Mouse (Mus musculus): Measurements from ENCODE around the gene Il34. TPM values are rescaled to one million over a fixed set of nuclear protein-coding genes. Genes with fewer than 3 reads are reported as not detected.

Il34 gene
- polyA plus RNA-seq, 1 experiment from 2014 or later: 1.3 TPM

- peaks cover 9% of the 10 kb centered on the region for H3K4me1 ChIP-seq
- H3K27me3 ChIP-seq: no peaks in the 10 kb centered on the region
- peaks cover 62% of the 10 kb centered on the region for H3K36me3 ChIP-seq (ENCODE audit: poor library complexity, severe bottlenecking)
- no peak overlapping the region for H3K27ac ChIP-seq
- no peak overlapping the region for H3K4me3 ChIP-seq
- no peaks in the 10 kb centered on the region for H3K9me3 ChIP-seq (replicated peaks)
- H3K4me2 ChIP-seq: no peak overlapping the region
- no peak for ATAC-seq
- no peak overlapping the region for H3K9ac ChIP-seq
- WGBS: 67% methylated on average over 3 of the region's 3 CpGs
Measured at GRCm38 (mm10) chr8:110710593-110710992, 95.1 kb downstream of the Il34 start.

- H3K4me2 ChIP-seq: no peak overlapping the region
- ATAC-seq: no peak
- H3K36me3 ChIP-seq (ENCODE audit: poor library complexity, severe bottlenecking): peaks cover 43% of the 10 kb centered on the region
- 90% methylated on average over 11 of the region's 11 CpGs for WGBS
- H3K4me1 ChIP-seq: 0 out of 2 replicates have a peak, but pooled peaks cover 5% of the 10 kb centered on the region
- H3K9me3 ChIP-seq (replicated peaks): no peaks in the 10 kb centered on the region
- no peaks in the 10 kb centered on the region for H3K27me3 ChIP-seq
- H3K4me3 ChIP-seq: no peak overlapping the region
- H3K27ac ChIP-seq: no peak overlapping the region
- H3K9ac ChIP-seq: no peak overlapping the region
Measured at GRCm38 (mm10) chr8:110708429-110708828, 97.3 kb downstream of the Il34 start.

- Histone ChIP-seq H3K4me1 (0 out of 2 replicates have a peak, but pooled peaks cover 5% of the 10 kb centered on the region), H3K9me3 (replicated peaks) (no peaks in the 10 kb centered on the region), H3K36me3 (ENCODE audit: poor library complexity, severe bottlenecking) (peaks cover 31% of the 10 kb centered on the region), H3K4me3 (no peak overlapping the region), H3K4me2 (no peak overlapping the region), H3K9ac (no peak overlapping the region), H3K27me3 (no peaks in the 10 kb centered on the region), H3K27ac (no peak overlapping the region)
- WGBS: 91% methylated on average over 3 of the region's 3 CpGs
- ATAC-seq: no peak
Measured at GRCm38 (mm10) chr8:110706288-110706870, 99.3 kb downstream of the Il34 start.

GRCm38 (mm10) chr8:110705391-110706287 is 100.1 kb downstream of the Il34 start:
- Histone ChIP-seq H3K4me1 (0 out of 2 replicates have a peak, but pooled peaks cover 5% of the 10 kb centered on the region), H3K27ac (no peak overlapping the region), H3K36me3 (ENCODE audit: poor library complexity, severe bottlenecking) (peaks cover 27% of the 10 kb centered on the region), H3K4me2 (no peak overlapping the region), H3K27me3 (no peaks in the 10 kb centered on the region), H3K4me3 (no peak overlapping the region), H3K9ac (no peak overlapping the region), H3K9me3 (replicated peaks) (no peaks in the 10 kb centered on the region)
- ATAC-seq: no peak
- WGBS: 77% methylated on average over 14 of the region's 14 CpGs

- 0 out of 2 replicates have a peak, but pooled peaks cover 5% of the 10 kb centered on the region for H3K4me1 ChIP-seq
Measured at GRCm38 (mm10) chr8:110704103-110704502, 101.6 kb downstream of the Il34 start.

GRCm38 (mm10) chr8:110703460-110704061 is 102.2 kb downstream of the Il34 start:
- H3K4me2 ChIP-seq: no peak overlapping the region
- no peak overlapping the region for H3K4me3 ChIP-seq
- H3K27ac ChIP-seq: no peak overlapping the region
- H3K4me1 ChIP-seq: 0 out of 2 replicates have a peak, but pooled peaks cover 5% of the 10 kb centered on the region
- H3K27me3 ChIP-seq: no peaks in the 10 kb centered on the region
- 89% methylated on average over 9 of the region's 9 CpGs for WGBS
- H3K36me3 ChIP-seq (ENCODE audit: poor library complexity, severe bottlenecking): peaks cover 20% of the 10 kb centered on the region
- H3K9ac ChIP-seq: no peak overlapping the region; the same call in 1 of the 2 replicates
- H3K9me3 ChIP-seq (replicated peaks): no peaks in the 10 kb centered on the region
- no peak for ATAC-seq

More at GRCm38 (mm10) chr8:110704103-110704502, 101.6 kb downstream of the Il34 start:
- WGBS: 90% methylated on average over 3 of the region's 3 CpGs
- no peaks in the 10 kb centered on the region for H3K27me3 ChIP-seq
- no peak overlapping the region for H3K27ac ChIP-seq
- peaks cover 22% of the 10 kb centered on the region for H3K36me3 ChIP-seq (ENCODE audit: poor library complexity, severe bottlenecking)
- no peak overlapping the region for H3K4me3 ChIP-seq
- no peak for ATAC-seq
- no peak overlapping the region for H3K4me2 ChIP-seq
- H3K9ac ChIP-seq: no peak overlapping the region
- H3K9me3 ChIP-seq (replicated peaks): no peaks in the 10 kb centered on the region

GRCm38 (mm10) chr8:110702636-110703459 is 102.9 kb downstream of the Il34 start:
- WGBS: 49% methylated on average over 9 of the region's 9 CpGs
- Histone ChIP-seq H3K4me2 (no peak overlapping the region), H3K4me3 (no peak overlapping the region), H3K36me3 (ENCODE audit: poor library complexity, severe bottlenecking) (peaks cover 13% of the 10 kb centered on the region), H3K27ac (no peak overlapping the region), H3K27me3 (no peaks in the 10 kb centered on the region), H3K9me3 (replicated peaks) (no peaks in the 10 kb centered on the region), H3K9ac (no peak overlapping the region; the same call in 1 of the 2 replicates), H3K4me1 (0 out of 2 replicates have a peak, but pooled peaks cover 5% of the 10 kb centered on the region)
- no peak for ATAC-seq

GRCm38 (mm10) chr8:110700561-110700960 is 105.2 kb downstream of the Il34 start:
- H3K4me2 ChIP-seq: no peak overlapping the region
- ATAC-seq: no peak
- 72% methylated on average over 2 of the region's 2 CpGs for WGBS
- H3K27me3 ChIP-seq: no peaks in the 10 kb centered on the region
- no peaks in the 10 kb centered on the region for H3K9me3 ChIP-seq (replicated peaks)
- 0 out of 2 replicates have a peak, but pooled peaks cover 7% of the 10 kb centered on the region for H3K4me1 ChIP-seq
- H3K27ac ChIP-seq: no peak overlapping the region
- no peak overlapping the region for H3K9ac ChIP-seq
- peaks cover 19% of the 10 kb centered on the region for H3K36me3 ChIP-seq (ENCODE audit: poor library complexity, severe bottlenecking)
- no peak overlapping the region for H3K4me3 ChIP-seq

GRCm38 (mm10) chr8:110699501-110699900 is 106.2 kb downstream of the Il34 start:
- ATAC-seq: no peak
- Histone ChIP-seq H3K4me3 (no peak overlapping the region), H3K9ac (no peak overlapping the region), H3K36me3 (ENCODE audit: poor library complexity, severe bottlenecking) (peaks cover 19% of the 10 kb centered on the region), H3K9me3 (replicated peaks) (no peaks in the 10 kb centered on the region), H3K27me3 (no peaks in the 10 kb centered on the region), H3K27ac (no peak overlapping the region), H3K4me1 (0 out of 2 replicates have a peak, but pooled peaks cover 11% of the 10 kb centered on the region), H3K4me2 (no peak overlapping the region)
- WGBS: 86% methylated on average over 7 of the region's 7 CpGs

GRCm38 (mm10) chr8:110698098-110698497 is 107.6 kb downstream of the Il34 start:
- H3K27ac ChIP-seq: no peak overlapping the region
- no peak overlapping the region for H3K4me2 ChIP-seq
- H3K9ac ChIP-seq: no peak overlapping the region
- WGBS: 84% methylated on average over 1 of the region's 1 CpGs
- peaks cover 28% of the 10 kb centered on the region for H3K36me3 ChIP-seq (ENCODE audit: poor library complexity, severe bottlenecking)
- 0 out of 2 replicates have a peak, but pooled peaks cover 12% of the 10 kb centered on the region for H3K4me1 ChIP-seq
- no peak overlapping the region for H3K4me3 ChIP-seq
- no peak for ATAC-seq
- no peaks in the 10 kb centered on the region for H3K27me3 ChIP-seq
- H3K9me3 ChIP-seq (replicated peaks): no peaks in the 10 kb centered on the region

GRCm38 (mm10) chr8:110697571-110697970 is 108.2 kb downstream of the Il34 start:
- no peak overlapping the region for H3K4me2 ChIP-seq
- no peak overlapping the region for H3K27ac ChIP-seq
- H3K9me3 ChIP-seq (replicated peaks): no peaks in the 10 kb centered on the region
- WGBS: 84% methylated on average over 5 of the region's 5 CpGs
- H3K9ac ChIP-seq: no peak overlapping the region
- no peak overlapping the region for H3K4me3 ChIP-seq
- H3K36me3 ChIP-seq (ENCODE audit: poor library complexity, severe bottlenecking): peaks cover 27% of the 10 kb centered on the region
- no peaks in the 10 kb centered on the region for H3K27me3 ChIP-seq
- no peak for ATAC-seq
- 0 out of 2 replicates have a peak, but pooled peaks cover 12% of the 10 kb centered on the region for H3K4me1 ChIP-seq

Data from forebrain, embryonic 13.5 days (tissue).